Mouse (Mus musculus) brain, embryonic 14.5 days (tissue): ENCODE data around the gene Zfp277.

ENCODE experiments used
- CTCF ChIP-seq: fragments of 200-500 bp; IDR thresholded peaks from 2 replicates; pipeline ENCODE4 v1.5.1; 2012; ENCODE audit warnings: inconsistent platforms, mild to moderate bottlenecking, moderate library complexity, borderline replicate concordance; ENCODE audit not compliant: insufficient read depth, insufficient read length; ENCODE audit errors: extremely low read depth
- POLR2A ChIP-seq: fragments of 200-500 bp; IDR thresholded peaks from 2 replicates; pipeline ENCODE4 v1.6.1; 2012; ENCODE audit warnings: mild to moderate bottlenecking, inconsistent platforms, borderline replicate concordance; ENCODE audit not compliant: poor library complexity, insufficient read depth, insufficient read length, severe bottlenecking; ENCODE audit errors: extremely low read depth

DNA sequence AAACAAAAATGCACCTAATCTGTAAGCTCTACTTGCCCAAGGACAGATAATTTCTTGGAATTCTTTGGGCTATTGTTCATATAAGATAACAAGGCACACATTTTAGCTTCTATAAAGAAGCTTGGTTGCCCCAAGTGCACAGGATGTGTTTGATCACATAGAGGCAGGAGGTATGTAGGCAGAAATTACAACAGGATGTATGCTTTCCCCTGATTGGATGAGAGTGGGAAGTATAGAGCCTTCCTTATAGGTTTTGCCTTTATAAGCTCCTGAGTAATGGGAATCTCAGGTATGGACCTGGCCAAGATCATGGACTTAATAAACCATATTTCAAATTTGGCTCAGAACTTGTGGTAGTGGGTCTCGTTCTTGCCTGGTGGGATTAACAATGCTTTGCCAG, 20.7 kb downstream of the Zfp277 start:
- TF ChIP-seq CTCF (no peak), POLR2A (no peak)
